Mouse (Mus musculus) liver, embryonic 16.5 days (tissue): ENCODE measurements around the gene Wrap53. TPM values are rescaled to one million over a fixed set of nuclear protein-coding genes. Genes with fewer than 3 reads are reported as not detected.

Experiments used
- ATAC-seq: fragments of 200-750 bp; cut with Nextera tagmentation; 2 replicates; pipeline ENCODE4 v1.8.0; 2017; ENCODE audit warnings: low read depth, mild to moderate bottlenecking, moderate number of reproducible peaks, moderate library complexity
- H3K27ac ChIP-seq: fragments of 300-500 bp; sonication (generic); 2 replicates; pipeline ENCODE4 v1.5.1; 2014; ENCODE audit warnings: mild to moderate bottlenecking, low read length
- H3K27me3 ChIP-seq: fragments of 300-500 bp; sonication (generic); 2 replicates; pipeline ENCODE4 v1.6.1; 2014; ENCODE audit warnings: low read depth, low read length, mixed read lengths; ENCODE audit not compliant: control insufficient read depth, insufficient read depth
- H3K36me3 ChIP-seq: fragments of 300-500 bp; sonication (generic); 2 replicates; pipeline ENCODE4 v1.6.1; 2014; ENCODE audit warnings: mild to moderate bottlenecking; ENCODE audit not compliant: control insufficient read depth, insufficient read depth
- H3K4me1 ChIP-seq: fragments of 300-500 bp; sonication (generic); 2 replicates; pipeline ENCODE4 v1.6.1; 2014; ENCODE audit warnings: low read depth, low read length, mixed read lengths; ENCODE audit not compliant: control insufficient read depth
- H3K4me2 ChIP-seq: fragments of 300-500 bp; sonication (generic); 2 replicates; pipeline ENCODE4 v1.6.1; 2014; ENCODE audit warnings: low read depth, low read length, mixed read lengths
- H3K4me3 ChIP-seq: fragments of 300-500 bp; sonication (generic); 2 replicates; pipeline ENCODE4 v1.5.1; 2014; ENCODE audit warnings: low read depth, mild to moderate bottlenecking, low read length
- H3K9ac ChIP-seq: fragments of 300-500 bp; sonication (generic); 2 replicates; pipeline ENCODE4 v1.6.1; 2014; ENCODE audit warnings: low read depth, low read length
- H3K9me3 ChIP-seq: fragments of 300-500 bp; sonication (generic); replicated peaks from 2 replicates; pipeline ENCODE4 v1.6.1; 2016; ENCODE audit warnings: low read length; ENCODE audit not compliant: control insufficient read depth
- WGBS: fragments of 180-500 bp; shearing (Covaris S2); extraction: QIAGEN DNeasy Blood & Tissue Kit; methylation state at CpG from one replicate; pipeline ENCODE4 v1.1.7; 2014; ENCODE audit not compliant: insufficient replicate concordance; 5-methylcytosine and 5-hydroxymethylcytosine counted together
- polyA plus RNA-seq: library from polyadenylated mRNA; unstranded; fragments of >200 nt; fragmentation: Nextera tagmentation; extraction: Ambion mirVana; gene quantifications from 2 replicates; pipeline ENCODE4 v1.2.1, GENCODE M21; 2015

Gene Wrap53
- polyA plus RNA-seq, 1 experiment from 2014 or later: 15.5 TPM

DNA sequence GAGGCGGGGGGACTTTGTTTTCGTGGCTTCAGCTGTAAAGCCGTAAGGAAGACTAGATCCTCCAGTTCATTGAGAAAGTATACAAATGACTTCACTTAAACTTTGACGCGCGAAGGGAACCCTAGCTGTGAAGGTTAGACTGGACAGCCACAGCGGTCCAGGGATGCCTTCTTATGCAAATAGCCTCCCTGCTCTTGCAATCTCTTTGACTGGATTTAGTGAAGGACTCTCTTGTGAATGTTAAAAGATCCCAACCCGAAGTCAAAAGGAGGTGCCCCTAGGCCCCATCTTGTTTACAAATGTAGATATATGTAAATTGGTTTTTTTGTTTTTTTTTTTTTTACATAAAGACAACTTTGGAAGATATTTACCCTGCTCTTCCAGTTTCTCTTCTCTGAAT is 1.8 kb upstream of the Wrap53 start:
- Histone ChIP-seq H3K4me1 (peaks cover 58% of the 10 kb centered on the region), H3K4me2 (peak overlapping the region; percentile 92), H3K27me3 (no peaks in the 10 kb centered on the region), H3K4me3 (peak overlapping the region; percentile 88), H3K9ac (peak overlapping the region; percentile 82), H3K9me3 (no peaks in the 10 kb centered on the region), H3K27ac (peak overlapping the region; percentile 97), H3K36me3 (no peaks in the 10 kb centered on the region)
- under 1% methylated on average over 8 of the region's 8 CpGs for WGBS
- ATAC-seq: no peak

DNA sequence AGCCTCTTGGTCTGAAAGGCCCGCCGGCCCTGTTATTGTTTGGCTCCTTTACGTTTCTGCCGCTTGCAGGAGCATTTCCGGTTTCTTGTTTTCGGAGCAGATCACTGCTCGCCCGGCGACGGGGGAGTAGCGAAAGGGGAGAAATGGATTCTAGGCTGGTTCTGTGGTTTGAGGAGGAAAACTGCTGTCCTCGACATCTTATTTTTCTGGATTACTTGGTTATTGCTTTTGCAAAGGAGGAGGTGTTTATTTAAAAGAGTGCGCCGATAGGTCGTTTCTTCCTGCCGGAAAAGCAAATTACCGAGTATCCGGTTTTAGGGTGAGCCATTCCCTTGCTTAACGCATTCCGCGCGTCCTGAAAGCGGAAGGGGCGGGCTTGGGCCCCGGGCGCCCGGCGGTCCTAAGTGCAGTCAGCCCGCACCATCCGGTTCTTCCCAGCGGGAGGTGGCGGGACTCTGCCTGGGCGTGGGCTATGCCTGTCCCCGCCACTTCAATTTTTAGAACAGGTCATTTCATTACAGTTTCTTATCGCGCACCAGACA is 1.2 kb upstream of the Wrap53 start:
- H3K9me3 ChIP-seq: no peaks in the 10 kb centered on the region
- no peaks in the 10 kb centered on the region for H3K36me3 ChIP-seq
- WGBS: 0% methylated on average over 36 of the region's 36 CpGs
- peak; percentile 84 for ATAC-seq
- peak overlapping the region; percentile 88 for H3K4me3 ChIP-seq
- peaks cover 57% of the 10 kb centered on the region for H3K4me1 ChIP-seq
- peak overlapping the region; percentile 92 for H3K4me2 ChIP-seq
- H3K9ac ChIP-seq: peak overlapping the region; percentile 82
- no peaks in the 10 kb centered on the region for H3K27me3 ChIP-seq
- H3K27ac ChIP-seq: peak overlapping the region; percentile 97

DNA sequence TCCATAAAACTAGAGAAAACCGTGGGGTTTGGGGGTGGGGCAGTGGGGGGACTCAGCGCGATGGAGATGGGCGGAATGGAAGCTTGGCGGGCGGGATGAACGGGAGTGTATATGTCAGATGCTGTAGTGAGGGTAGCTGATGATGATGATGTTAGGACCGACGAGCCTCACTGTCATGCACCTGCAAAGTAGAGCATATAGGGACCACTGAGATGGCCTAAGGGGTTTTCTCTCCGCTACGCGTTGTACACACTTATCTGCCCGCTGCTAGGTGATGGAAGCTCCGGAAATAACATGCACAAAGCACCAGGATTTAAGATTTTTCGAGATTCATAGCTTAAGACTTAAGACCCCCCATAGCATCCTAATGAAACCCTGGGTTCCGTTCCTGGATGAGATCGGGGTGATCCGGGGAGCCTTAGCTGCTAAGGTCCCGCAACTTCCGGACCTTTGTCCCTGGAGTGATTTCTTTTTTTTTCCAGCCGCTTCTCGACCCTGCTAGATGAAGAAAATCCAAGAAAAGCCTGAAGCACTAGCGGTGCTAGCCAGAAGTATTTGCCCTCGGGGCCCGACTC is 604 bp upstream of the Wrap53 start:
- Histone ChIP-seq H3K9ac (peak overlapping the region; percentile 82), H3K27ac (peak overlapping the region; percentile 97), H3K36me3 (no peaks in the 10 kb centered on the region), H3K9me3 (no peaks in the 10 kb centered on the region), H3K4me1 (peaks cover 56% of the 10 kb centered on the region), H3K4me3 (peak overlapping the region; percentile 88), H3K4me2 (peak overlapping the region; percentile 92), H3K27me3 (no peaks in the 10 kb centered on the region)
- no peak for ATAC-seq
- WGBS: under 1% methylated on average over 25 of the region's 25 CpGs

DNA sequence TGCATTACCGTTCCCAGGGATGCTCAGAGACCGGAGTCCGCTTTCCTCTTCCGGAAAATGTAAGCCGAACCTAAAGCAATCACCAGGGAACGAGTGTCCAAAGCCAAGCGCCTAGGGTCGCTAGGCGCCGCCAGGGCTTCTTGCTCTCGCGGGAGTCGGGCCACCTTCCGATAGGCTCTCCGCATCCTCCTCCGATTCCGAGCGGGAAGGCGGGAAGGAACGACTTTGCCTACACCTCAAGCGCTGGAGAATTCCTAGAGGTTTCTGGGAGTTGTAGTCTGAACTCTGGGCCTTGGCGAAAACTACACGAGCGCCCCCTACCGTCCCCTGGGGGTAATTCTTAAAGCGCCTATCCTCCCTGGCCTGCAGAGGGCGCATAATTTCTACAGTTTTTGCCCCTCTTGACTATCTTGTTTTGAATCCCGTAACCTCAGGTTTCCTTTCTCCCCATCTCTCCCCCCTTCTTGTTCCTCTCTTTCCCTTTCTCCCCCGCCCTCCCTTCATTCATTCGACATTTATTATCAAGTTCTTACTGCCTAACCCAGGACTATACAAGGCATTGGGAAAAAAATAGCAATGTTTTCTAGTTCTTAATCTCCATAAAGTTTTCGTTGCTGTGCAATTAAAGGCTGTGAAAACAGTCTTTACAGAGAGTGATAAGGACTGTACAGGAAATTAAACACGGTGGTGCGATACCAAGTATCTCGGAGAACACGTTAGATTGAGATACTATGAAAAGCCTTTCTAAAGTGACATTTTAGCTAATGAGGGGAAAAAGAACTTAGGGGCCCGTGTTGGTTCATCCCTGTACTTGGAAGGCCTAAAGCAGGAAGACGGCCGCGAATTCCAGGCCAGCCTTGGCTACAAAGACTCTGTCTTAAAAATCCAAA is 682 bp downstream of the Wrap53 start:
- peak; percentile 80 for ATAC-seq
- Histone ChIP-seq H3K9ac (peak overlapping the region; percentile 84), H3K4me3 (peak overlapping the region; percentile 88), H3K9me3 (no peaks in the 10 kb centered on the region), H3K27me3 (no peaks in the 10 kb centered on the region), H3K4me1 (peaks cover 43% of the 10 kb centered on the region), H3K36me3 (no peaks in the 10 kb centered on the region), H3K4me2 (peak overlapping the region; percentile 92), H3K27ac (peak overlapping the region; percentile 97)
- under 1% methylated on average over 39 of the region's 39 CpGs for WGBS

DNA sequence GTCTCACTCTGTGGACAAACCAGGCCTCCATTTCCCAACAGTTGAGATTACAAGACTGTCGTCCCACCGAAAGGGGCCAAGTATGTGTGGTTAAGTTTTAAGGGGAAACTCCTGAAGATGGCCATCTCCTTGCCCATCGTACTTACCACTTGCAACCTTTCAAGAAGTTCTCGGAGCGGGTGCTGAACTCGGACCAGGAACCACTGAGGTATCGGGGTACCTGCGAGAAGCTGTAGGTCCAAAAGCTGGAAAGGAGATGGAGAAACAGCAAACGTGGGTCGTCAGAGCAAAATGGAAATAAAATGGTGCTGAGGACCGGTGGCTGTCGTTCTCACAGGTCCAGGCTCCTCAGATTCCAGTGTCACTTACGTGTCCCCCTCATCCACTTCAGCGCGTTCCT is 1.8 kb downstream of the Wrap53 start:
- 5% methylated on average over 15 of the region's 15 CpGs for WGBS
- Histone ChIP-seq H3K4me2 (peak overlapping the region; percentile 91), H3K36me3 (no peaks in the 10 kb centered on the region), H3K9me3 (no peaks in the 10 kb centered on the region), H3K4me3 (peak overlapping the region; percentile 88), H3K9ac (peak overlapping the region; percentile 84), H3K4me1 (peaks cover 37% of the 10 kb centered on the region), H3K27me3 (no peaks in the 10 kb centered on the region), H3K27ac (peak overlapping the region; percentile 8; the same call in 1 of the 2 replicates)
- no peak for ATAC-seq

DNA sequence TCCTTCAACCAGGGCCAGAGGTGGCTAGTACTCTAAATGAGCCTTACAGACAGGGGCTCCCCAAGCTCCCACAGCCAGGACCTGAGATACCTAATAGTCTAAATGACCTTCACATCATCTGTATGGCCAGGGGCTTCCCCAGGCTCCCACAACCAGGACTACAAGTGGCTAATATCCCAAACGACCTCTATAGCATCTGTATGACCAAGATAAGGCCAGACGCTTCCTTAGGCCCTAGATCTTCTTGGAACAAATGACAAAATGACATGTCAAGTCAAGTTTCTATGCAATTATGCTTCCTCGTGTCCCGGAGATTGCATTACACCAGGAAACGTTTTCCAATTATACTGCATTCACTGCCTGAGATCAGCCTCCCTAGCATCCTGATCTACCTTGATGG is 3.7 kb downstream of the Wrap53 start:
- Histone ChIP-seq H3K27me3 (no peaks in the 10 kb centered on the region), H3K4me1 (peaks cover 25% of the 10 kb centered on the region), H3K9me3 (no peaks in the 10 kb centered on the region), H3K36me3 (no peaks in the 10 kb centered on the region), H3K9ac (no peak overlapping the region), H3K4me2 (peak overlapping the region; percentile 91), H3K4me3 (peak overlapping the region; percentile 88), H3K27ac (peak overlapping the region; percentile 27; the same call in 1 of the 2 replicates)
- WGBS: 22% methylated on average over 5 of the region's 5 CpGs
- ATAC-seq: no peak

DNA sequence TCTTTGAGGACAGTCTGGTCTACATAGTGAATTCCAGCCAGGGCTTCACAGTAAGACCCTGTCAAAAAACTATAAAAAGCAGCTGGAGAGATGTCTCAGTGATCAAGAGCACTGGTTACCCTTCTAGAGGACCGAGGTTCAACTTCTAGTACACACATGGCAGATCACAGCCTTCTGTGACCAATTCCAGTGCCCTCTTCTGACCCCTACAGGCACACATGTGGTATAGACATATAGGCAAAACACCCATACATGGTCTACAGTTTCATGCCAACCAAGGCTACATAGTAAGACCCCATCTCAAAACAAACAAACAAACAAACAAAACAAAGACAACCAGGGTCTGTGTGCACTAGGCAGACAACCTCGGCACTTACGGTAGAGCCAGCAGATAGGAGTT is 4.8 kb downstream of the Wrap53 start:
- no peak for ATAC-seq
- H3K9me3 ChIP-seq: no peaks in the 10 kb centered on the region
- no peak overlapping the region for H3K9ac ChIP-seq
- peaks cover 8% of the 10 kb centered on the region for H3K36me3 ChIP-seq
- H3K4me2 ChIP-seq: no peak overlapping the region
- H3K4me3 ChIP-seq: no peak overlapping the region
- 53% methylated on average over 3 of the region's 3 CpGs for WGBS
- H3K27ac ChIP-seq: no peak overlapping the region
- H3K4me1 ChIP-seq: peaks cover 28% of the 10 kb centered on the region
- H3K27me3 ChIP-seq: no peaks in the 10 kb centered on the region

DNA sequence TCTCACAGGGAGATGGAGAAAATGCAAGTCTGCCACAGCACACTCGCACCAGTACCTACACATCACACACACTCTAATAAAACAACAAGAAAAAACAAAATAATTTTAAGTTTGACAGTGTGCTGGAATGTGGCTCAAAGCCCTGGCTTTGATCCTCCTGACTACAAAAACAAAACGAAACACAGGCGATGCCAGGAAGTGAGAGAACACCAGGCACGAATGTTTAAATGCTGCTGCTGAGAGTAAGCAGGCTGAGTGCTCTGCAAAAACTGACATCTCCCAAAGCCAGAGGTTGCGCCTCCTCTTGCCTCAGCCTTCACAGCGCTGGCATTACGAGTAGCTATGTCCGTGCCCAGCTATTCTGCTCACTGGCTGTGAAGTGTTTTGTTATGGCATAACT is 14.9 kb downstream of the Wrap53 start:
- Histone ChIP-seq H3K36me3 (peaks cover 20% of the 10 kb centered on the region), H3K27me3 (peaks cover 15% of the 10 kb centered on the region), H3K4me2 (no peak overlapping the region), H3K9me3 (no peaks in the 10 kb centered on the region), H3K27ac (no peak overlapping the region), H3K4me1 (no peaks in the 10 kb centered on the region), H3K9ac (no peak overlapping the region), H3K4me3 (no peak overlapping the region)
- no peak for ATAC-seq
- 81% methylated on average over 8 of the region's 8 CpGs for WGBS

DNA sequence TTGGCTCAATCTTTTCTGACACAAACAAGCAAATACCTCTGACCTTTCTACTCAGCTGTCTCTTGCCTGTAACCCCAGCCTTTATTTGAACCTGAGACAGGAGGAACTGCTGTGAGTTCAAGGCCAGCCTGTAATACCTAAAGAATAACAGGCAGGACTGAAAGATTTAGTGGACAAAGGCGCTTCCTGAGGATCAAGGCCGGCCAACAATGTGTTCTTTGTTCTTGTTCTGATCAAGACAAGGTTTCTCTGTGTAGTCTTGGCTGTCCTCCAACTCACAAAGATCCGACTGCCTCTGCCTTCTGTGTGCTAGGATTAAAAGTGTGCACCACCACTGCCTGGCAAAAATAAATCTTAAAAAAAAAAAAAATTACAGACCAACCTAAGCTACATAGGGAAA is 15.7 kb downstream of the Wrap53 start:
- H3K9me3 ChIP-seq: no peaks in the 10 kb centered on the region
- peaks cover 20% of the 10 kb centered on the region for H3K36me3 ChIP-seq
- no peak overlapping the region for H3K9ac ChIP-seq
- no peak overlapping the region for H3K4me2 ChIP-seq
- no peaks in the 10 kb centered on the region for H3K4me1 ChIP-seq
- no peak for ATAC-seq
- H3K4me3 ChIP-seq: no peak overlapping the region
- H3K27me3 ChIP-seq: peaks cover 22% of the 10 kb centered on the region
- H3K27ac ChIP-seq: no peak overlapping the region
- 69% methylated on average over 3 of the region's 3 CpGs for WGBS
